Mouse (Mus musculus): ENCODE results near the gene Pwwp2a.

The Pwwp2a gene

GRCm38 (mm10) chr11:43681472-43682414 lies at the start of gene Pwwp2a:
Gene Pwwp2a, plus strand, starts transcription at chr11:43681998.
- Histone ChIP-seq H3K27me3 (ENCODE audit: insufficient read depth, low read length) (no peaks in the 10 kb centered on the region), H3K9me3 (ENCODE audit: low read length) (peaks cover 7% of the 10 kb centered on the region; the same call in 1 of the 2 replicates), H3K4me3 (replicated peaks; ENCODE audit: low read length) (peak within 1 kb of the TSS; percentile 88), H3K36me3 (ENCODE audit: insufficient read depth, low read length) (peaks cover 33% of the 10 kb centered on the region), H3K4me1 (replicated peaks; ENCODE audit: low read depth, low read length) (peaks cover 42% of the 10 kb centered on the region)
- TF ChIP-seq NANOG (IDR thresholded peaks at IDR 0.05; ENCODE audit: borderline replicate concordance, low read length) (no peak), POU5F1 (IDR thresholded peaks at IDR 0.05; ENCODE audit: borderline replicate concordance, low read length) (no peak), CTCF (conservative IDR thresholded peaks at IDR 0.05; ENCODE audit: low read length) (no peak)

GRCm38 (mm10) chr11:43632566-43632965 lies 49.2 kb upstream of the Pwwp2a start:
- H3K27me3 ChIP-seq (ENCODE audit: insufficient read depth, low read length): no peaks in the 10 kb centered on the region
- peaks cover 39% of the 10 kb centered on the region for H3K4me1 ChIP-seq (replicated peaks; ENCODE audit: low read depth, low read length)
- H3K36me3 ChIP-seq (ENCODE audit: insufficient read depth, low read length): no peaks in the 10 kb centered on the region
- no peaks in the 10 kb centered on the region for H3K9me3 ChIP-seq (ENCODE audit: low read length)
- H3K4me3 ChIP-seq (replicated peaks; ENCODE audit: low read length): no peak overlapping the region
- TF ChIP-seq NANOG (IDR thresholded peaks at IDR 0.05; ENCODE audit: borderline replicate concordance, low read length) (no peak), CTCF (conservative IDR thresholded peaks at IDR 0.05; ENCODE audit: low read length) (no peak), POU5F1 (IDR thresholded peaks at IDR 0.05; ENCODE audit: borderline replicate concordance, low read length) (no peak)

GRCm38 (mm10) chr11:43633165-43633564 lies 48.6 kb upstream of the Pwwp2a start:
- H3K9me3 ChIP-seq (ENCODE audit: low read length): peaks cover 1% of the 10 kb centered on the region
- H3K4me1 ChIP-seq (replicated peaks; ENCODE audit: low read depth, low read length): peaks cover 33% of the 10 kb centered on the region
- no peak for TF ChIP-seq CTCF (conservative IDR thresholded peaks at IDR 0.05; ENCODE audit: low read length)
- no peak overlapping the region for H3K4me3 ChIP-seq (replicated peaks; ENCODE audit: low read length)
- H3K36me3 ChIP-seq (ENCODE audit: insufficient read depth, low read length): no peaks in the 10 kb centered on the region
- H3K27me3 ChIP-seq (ENCODE audit: insufficient read depth, low read length): no peaks in the 10 kb centered on the region

- H3K27me3 ChIP-seq (ENCODE audit: insufficient read depth, low read length): no peaks in the 10 kb centered on the region
- peaks cover 8% of the 10 kb centered on the region for H3K9me3 ChIP-seq (ENCODE audit: low read length)
- TF ChIP-seq POU5F1 (IDR thresholded peaks at IDR 0.05; ENCODE audit: borderline replicate concordance, low read length) (no peak), NANOG (IDR thresholded peaks at IDR 0.05; ENCODE audit: borderline replicate concordance, low read length) (no peak), CTCF (conservative IDR thresholded peaks at IDR 0.05; ENCODE audit: low read length) (no peak)
- H3K4me3 ChIP-seq (replicated peaks; ENCODE audit: low read length): no peak overlapping the region
- peaks cover 30% of the 10 kb centered on the region for H3K4me1 ChIP-seq (replicated peaks; ENCODE audit: low read depth, low read length)
- H3K36me3 ChIP-seq (ENCODE audit: insufficient read depth, low read length): no peaks in the 10 kb centered on the region
These were observed 48.0 kb upstream of the Pwwp2a start for GRCm38 (mm10) chr11:43633658-43634401.

GRCm38 (mm10) chr11:43636761-43637160 lies 45.0 kb upstream of the Pwwp2a start:
- TF ChIP-seq NANOG (IDR thresholded peaks at IDR 0.05; ENCODE audit: borderline replicate concordance, low read length): no peak
- Histone ChIP-seq H3K36me3 (ENCODE audit: insufficient read depth, low read length) (no peaks in the 10 kb centered on the region), H3K27me3 (ENCODE audit: insufficient read depth, low read length) (no peaks in the 10 kb centered on the region), H3K4me3 (replicated peaks; ENCODE audit: low read length) (no peak overlapping the region), H3K9me3 (ENCODE audit: low read length) (peaks cover 29% of the 10 kb centered on the region), H3K4me1 (replicated peaks; ENCODE audit: low read depth, low read length) (peaks cover 30% of the 10 kb centered on the region)

- Histone ChIP-seq H3K36me3 (ENCODE audit: insufficient read depth, low read length) (no peaks in the 10 kb centered on the region), H3K4me3 (replicated peaks; ENCODE audit: low read length) (no peak overlapping the region), H3K27me3 (ENCODE audit: insufficient read depth, low read length) (no peaks in the 10 kb centered on the region), H3K4me1 (replicated peaks; ENCODE audit: low read depth, low read length) (peaks cover 29% of the 10 kb centered on the region), H3K9me3 (ENCODE audit: low read length) (peaks cover 29% of the 10 kb centered on the region)
- no peak for TF ChIP-seq POU5F1 (IDR thresholded peaks at IDR 0.05; ENCODE audit: borderline replicate concordance, low read length)
- TF ChIP-seq CTCF (conservative IDR thresholded peaks at IDR 0.05; ENCODE audit: low read length): no peak
- no peak for TF ChIP-seq NANOG (IDR thresholded peaks at IDR 0.05; ENCODE audit: borderline replicate concordance, low read length)
These were observed 43.3 kb upstream of the Pwwp2a start for GRCm38 (mm10) chr11:43638486-43638885.

- H3K4me1 ChIP-seq (replicated peaks; ENCODE audit: low read depth, low read length): peaks cover 23% of the 10 kb centered on the region
- no peak for TF ChIP-seq CTCF (conservative IDR thresholded peaks at IDR 0.05; ENCODE audit: low read length)
- TF ChIP-seq NANOG (IDR thresholded peaks at IDR 0.05; ENCODE audit: borderline replicate concordance, low read length): no peak
- TF ChIP-seq POU5F1 (IDR thresholded peaks at IDR 0.05; ENCODE audit: borderline replicate concordance, low read length): no peak
- H3K36me3 ChIP-seq (ENCODE audit: insufficient read depth, low read length): no peaks in the 10 kb centered on the region
- no peaks in the 10 kb centered on the region for H3K27me3 ChIP-seq (ENCODE audit: insufficient read depth, low read length)
- no peak overlapping the region for H3K4me3 ChIP-seq (replicated peaks; ENCODE audit: low read length)
- peaks cover 30% of the 10 kb centered on the region for H3K9me3 ChIP-seq (ENCODE audit: low read length)
These were observed 38.6 kb upstream of the Pwwp2a start for GRCm38 (mm10) chr11:43643180-43643591.

- TF ChIP-seq CTCF (conservative IDR thresholded peaks at IDR 0.05; ENCODE audit: low read length): peak; percentile 96
- no peak for TF ChIP-seq NANOG (IDR thresholded peaks at IDR 0.05; ENCODE audit: borderline replicate concordance, low read length)
- Histone ChIP-seq H3K27me3 (ENCODE audit: insufficient read depth, low read length) (no peaks in the 10 kb centered on the region), H3K4me1 (replicated peaks; ENCODE audit: low read depth, low read length) (peaks cover 23% of the 10 kb centered on the region), H3K36me3 (ENCODE audit: insufficient read depth, low read length) (no peaks in the 10 kb centered on the region), H3K4me3 (replicated peaks; ENCODE audit: low read length) (no peak overlapping the region), H3K9me3 (ENCODE audit: low read length) (peaks cover 10% of the 10 kb centered on the region)
These were observed 36.5 kb upstream of the Pwwp2a start for GRCm38 (mm10) chr11:43645286-43645685.

Measured in E14TG2a.4 (cell line).